Mouse (Mus musculus) limb, embryonic 13.5 days (tissue): ENCODE measurements around the gene Selenon. TPM values are rescaled to one million over a fixed set of nuclear protein-coding genes. Genes with fewer than 3 reads are reported as not detected.
A peak's percentile ranks its signal among the peaks of the same experiment; 100 is the strongest.

Experiments used
- ATAC-seq: fragments of 200-750 bp; cut with Nextera tagmentation; 2 replicates; pipeline ENCODE4 v1.8.0; 2017; ENCODE audit warnings: low read depth, moderate number of reproducible peaks, moderate TSS enrichment; ENCODE audit not compliant: low FRiP score
- H3K27ac ChIP-seq: fragments of 300-500 bp; sonication (generic); 2 replicates; pipeline ENCODE4 v1.5.1; 2015; ENCODE audit warnings: inconsistent platforms, mild to moderate bottlenecking, moderate library complexity
- H3K27me3 ChIP-seq: fragments of 300-500 bp; sonication (generic); 2 replicates; pipeline ENCODE4 v1.6.1; 2015; ENCODE audit warnings: mild to moderate bottlenecking, inconsistent platforms
- H3K36me3 ChIP-seq: fragments of 300-500 bp; sonication (generic); 2 replicates; pipeline ENCODE4 v1.6.1; 2015; ENCODE audit warnings: inconsistent platforms, mild to moderate bottlenecking, moderate library complexity
- H3K4me1 ChIP-seq: fragments of 300-500 bp; sonication (generic); 2 replicates; pipeline ENCODE4 v1.6.1; 2015; ENCODE audit warnings: inconsistent platforms
- H3K4me2 ChIP-seq: fragments of 300-500 bp; sonication (generic); replicated peaks from 2 replicates; pipeline ENCODE4 v1.6.1; 2015; ENCODE audit warnings: inconsistent platforms, mild to moderate bottlenecking, moderate library complexity
- H3K4me3 ChIP-seq: fragments of 300-500 bp; sonication (generic); 2 replicates; pipeline ENCODE4 v1.5.1; 2015; ENCODE audit warnings: moderate library complexity, mild to moderate bottlenecking, inconsistent platforms
- H3K9ac ChIP-seq: fragments of 300-500 bp; sonication (generic); 2 replicates; pipeline ENCODE4 v1.6.1; 2015; ENCODE audit warnings: mild to moderate bottlenecking, inconsistent platforms
- H3K9me3 ChIP-seq: fragments of 300-500 bp; sonication (generic); 2 replicates; pipeline ENCODE4 v1.6.1; 2016; ENCODE audit warnings: inconsistent platforms
- WGBS: fragments of 180-500 bp; shearing (Covaris S2); methylation state at CpG from one replicate; pipeline ENCODE4 v1.1.7; 2015; 5-methylcytosine and 5-hydroxymethylcytosine counted together
- polyA plus RNA-seq: library from polyadenylated mRNA; unstranded; fragments of >200 nt; fragmentation: Nextera tagmentation; extraction: Ambion mirVana; gene quantifications from 2 replicates; pipeline ENCODE4 v1.2.1, GENCODE M21; 2015

Gene Selenon
- polyA plus RNA-seq, 1 experiment from 2014 or later = 15.2 TPM

GRCm38 (mm10) chr4:134572449-134573300 is 20.7 kb upstream of the Selenon start:
- WGBS = 78% methylated on average over 24 of the region's 24 CpGs
- Histone ChIP-seq H3K27ac (no peak overlapping the region), H3K4me1 (peaks cover under 1% of the 10 kb centered on the region; the same call in 1 of the 2 replicates), H3K36me3 (0 out of 2 replicates have a peak, but pooled peaks cover 3% of the 10 kb centered on the region), H3K4me3 (no peak overlapping the region), H3K9ac (no peak overlapping the region), H3K27me3 (peaks cover 12% of the 10 kb centered on the region), H3K9me3 (no peaks in the 10 kb centered on the region), H3K4me2 (no peak overlapping the region)
- no peak for ATAC-seq

- H3K4me2 ChIP-seq = no peak overlapping the region
- no peak overlapping the region for H3K4me3 ChIP-seq
- H3K27me3 ChIP-seq = peaks cover 12% of the 10 kb centered on the region
- peaks cover 4% of the 10 kb centered on the region; the same call in 1 of the 2 replicates for H3K4me1 ChIP-seq
- no peak overlapping the region for H3K27ac ChIP-seq
- H3K9me3 ChIP-seq = peaks cover 3% of the 10 kb centered on the region; the same call in 1 of the 2 replicates
- H3K9ac ChIP-seq = no peak overlapping the region
- peaks cover 6% of the 10 kb centered on the region for H3K36me3 ChIP-seq
- 76% methylated on average over 14 of the region's 14 CpGs for WGBS
- no peak for ATAC-seq
Observed at GRCm38 (mm10) chr4:134570704-134571451, 18.9 kb upstream of the Selenon start.

GRCm38 (mm10) chr4:134569831-134570230 is 17.9 kb upstream of the Selenon start:
- H3K4me2 ChIP-seq = no peak overlapping the region
- H3K27ac ChIP-seq = no peak overlapping the region
- no peak overlapping the region for H3K9ac ChIP-seq
- 80% methylated on average over 8 of the region's 8 CpGs for WGBS
- no peak overlapping the region for H3K4me3 ChIP-seq
- peaks cover 12% of the 10 kb centered on the region for H3K27me3 ChIP-seq
- ATAC-seq = no peak
- peaks cover 15% of the 10 kb centered on the region for H3K36me3 ChIP-seq
- H3K9me3 ChIP-seq = peaks cover 7% of the 10 kb centered on the region; the same call in 1 of the 2 replicates
- H3K4me1 ChIP-seq = peaks cover 4% of the 10 kb centered on the region; the same call in 1 of the 2 replicates

- no peak overlapping the region for H3K4me2 ChIP-seq
- ATAC-seq = no peak
- peaks cover 7% of the 10 kb centered on the region; the same call in 1 of the 2 replicates for H3K9me3 ChIP-seq
- H3K27me3 ChIP-seq = peaks cover 12% of the 10 kb centered on the region
- H3K9ac ChIP-seq = no peak overlapping the region
- H3K27ac ChIP-seq = no peak overlapping the region
- peaks cover 16% of the 10 kb centered on the region for H3K36me3 ChIP-seq
- H3K4me3 ChIP-seq = no peak overlapping the region
- H3K4me1 ChIP-seq = peaks cover 4% of the 10 kb centered on the region; the same call in 1 of the 2 replicates
- WGBS = 72% methylated on average over 6 of the region's 6 CpGs
Observed at GRCm38 (mm10) chr4:134569205-134569604, 17.2 kb upstream of the Selenon start.

- Histone ChIP-seq H3K4me3 (no peak overlapping the region), H3K27me3 (peaks cover 12% of the 10 kb centered on the region), H3K9me3 (peaks cover 7% of the 10 kb centered on the region; the same call in 1 of the 2 replicates), H3K4me2 (no peak overlapping the region), H3K4me1 (peaks cover 4% of the 10 kb centered on the region; the same call in 1 of the 2 replicates), H3K36me3 (peaks cover 16% of the 10 kb centered on the region), H3K27ac (no peak overlapping the region), H3K9ac (no peak overlapping the region)
- ATAC-seq = no peak
- 30% methylated on average over 19 of the region's 19 CpGs for WGBS
Observed at GRCm38 (mm10) chr4:134567377-134568226, 15.6 kb upstream of the Selenon start.

GRCm38 (mm10) chr4:134564093-134564492 is 12.1 kb upstream of the Selenon start:
- 76% methylated on average over 6 of the region's 6 CpGs for WGBS
- Histone ChIP-seq H3K27ac (no peak overlapping the region), H3K4me2 (no peak overlapping the region), H3K4me1 (peaks cover 5% of the 10 kb centered on the region; the same call in 1 of the 2 replicates), H3K9me3 (peaks cover 7% of the 10 kb centered on the region; the same call in 1 of the 2 replicates), H3K27me3 (peaks cover 12% of the 10 kb centered on the region), H3K36me3 (peaks cover 16% of the 10 kb centered on the region), H3K4me3 (no peak overlapping the region), H3K9ac (no peak overlapping the region)
- ATAC-seq = no peak

- H3K36me3 ChIP-seq = peaks cover 13% of the 10 kb centered on the region
- H3K27me3 ChIP-seq = peaks cover 9% of the 10 kb centered on the region
- H3K4me1 ChIP-seq = peaks cover 9% of the 10 kb centered on the region
- H3K27ac ChIP-seq = no peak overlapping the region
- H3K4me3 ChIP-seq = no peak overlapping the region
- no peak for ATAC-seq
- H3K9ac ChIP-seq = no peak overlapping the region
- H3K9me3 ChIP-seq = peaks cover 7% of the 10 kb centered on the region; the same call in 1 of the 2 replicates
- no peak overlapping the region for H3K4me2 ChIP-seq
- 91% methylated on average over 16 of the region's 16 CpGs for WGBS
Observed at GRCm38 (mm10) chr4:134563624-134564023, 11.7 kb upstream of the Selenon start.

- Histone ChIP-seq H3K36me3 (peaks cover 13% of the 10 kb centered on the region), H3K27me3 (no peaks in the 10 kb centered on the region), H3K4me3 (no peak overlapping the region), H3K27ac (no peak overlapping the region), H3K4me1 (peaks cover 17% of the 10 kb centered on the region), H3K9ac (no peak overlapping the region), H3K9me3 (peaks cover 7% of the 10 kb centered on the region; the same call in 1 of the 2 replicates), H3K4me2 (no peak overlapping the region)
- no peak for ATAC-seq
- 81% methylated on average over 2 of the region's 2 CpGs for WGBS
Observed at GRCm38 (mm10) chr4:134562014-134562413, 10.0 kb upstream of the Selenon start.

GRCm38 (mm10) chr4:134560699-134561098 is 8.7 kb upstream of the Selenon start:
- Histone ChIP-seq H3K4me2 (no peak overlapping the region), H3K27me3 (no peaks in the 10 kb centered on the region), H3K9ac (no peak overlapping the region), H3K9me3 (0 out of 2 replicates have a peak, but pooled peaks cover 3% of the 10 kb centered on the region), H3K36me3 (peaks cover 9% of the 10 kb centered on the region), H3K27ac (no peak overlapping the region), H3K4me3 (no peak overlapping the region), H3K4me1 (peaks cover 17% of the 10 kb centered on the region)
- ATAC-seq = no peak
- WGBS = 89% methylated on average over 8 of the region's 8 CpGs

- Histone ChIP-seq H3K4me3 (no peak overlapping the region), H3K27ac (no peak overlapping the region), H3K27me3 (no peaks in the 10 kb centered on the region), H3K36me3 (no peaks in the 10 kb centered on the region), H3K9ac (no peak overlapping the region), H3K4me1 (peaks cover 17% of the 10 kb centered on the region), H3K9me3 (no peaks in the 10 kb centered on the region), H3K4me2 (no peak overlapping the region)
- WGBS = 73% methylated on average over 7 of the region's 7 CpGs
- ATAC-seq = no peak
Observed at GRCm38 (mm10) chr4:134559154-134559553, 7.2 kb upstream of the Selenon start.

- no peak for ATAC-seq
- Histone ChIP-seq H3K9ac (peak overlapping the region; percentile 50; the same call in 1 of the 2 replicates), H3K27me3 (no peaks in the 10 kb centered on the region), H3K4me3 (no peak overlapping the region), H3K4me1 (peaks cover 17% of the 10 kb centered on the region), H3K36me3 (no peaks in the 10 kb centered on the region), H3K27ac (0 out of 2 replicates have a peak overlapping the region, but pooled peaks have one; percentile 48), H3K4me2 (no peak overlapping the region), H3K9me3 (no peaks in the 10 kb centered on the region)
- WGBS = 18% methylated on average over 9 of the region's 9 CpGs
Observed at GRCm38 (mm10) chr4:134558570-134559113, 6.7 kb upstream of the Selenon start.
